Mouse (Mus musculus): ENCODE data around the gene Arhgef26.

- no peak for TF ChIP-seq POLR2A (IDR thresholded peaks at IDR 0.05; ENCODE audit: control insufficient read depth in 1 of 2, insufficient read depth in 1 of 2, low read depth in 1 of 2, low read length in 2 of 2, poor library complexity in 1 of 2)
- TF ChIP-seq RCOR1 (IDR thresholded peaks at IDR 0.05; ENCODE audit: low read depth, low read length): no peak
- TF ChIP-seq ZMIZ1 (IDR thresholded peaks at IDR 0.05; ENCODE audit: low read depth, low read length): no peak
- TF ChIP-seq CTCF (IDR thresholded peaks at IDR 0.05 in 2 of 3, conservative IDR thresholded peaks at IDR 0.05 in 1 of 3; ENCODE audit: control insufficient read depth in 1 of 3, insufficient read depth in 1 of 3, low read depth in 2 of 3, low read length in 3 of 3, poor library complexity in 1 of 3, severe bottlenecking in 1 of 3): no peak
- TF ChIP-seq TCF12 (IDR thresholded peaks at IDR 0.05; ENCODE audit: low read depth, low read length): no peak
- TF ChIP-seq USF1 (IDR thresholded peaks at IDR 0.05; ENCODE audit: low read depth, low read length): no peak
- TF ChIP-seq BHLHE40 (IDR thresholded peaks at IDR 0.05; ENCODE audit: borderline replicate concordance, low read depth, low read length): no peak
- TF ChIP-seq NRF1 (IDR thresholded peaks at IDR 0.05; ENCODE audit: insufficient read depth, low read depth, low read length, poor library complexity, severe bottlenecking): no peak
- TF ChIP-seq MAX (IDR thresholded peaks at IDR 0.05; ENCODE audit: low read length): no peak
- no peak for TF ChIP-seq ZNF384 (IDR thresholded peaks at IDR 0.05; ENCODE audit: low read depth, low read length)
- no peak for TF ChIP-seq GABPA (IDR thresholded peaks at IDR 0.05; ENCODE audit: low read depth, low read length)
These were observed 105.5 kb downstream of the Arhgef26 start for GRCm38 (mm10) chr3:62443582-62444194.
